Mouse (Mus musculus) lung, adult 18-20 months (tissue): ENCODE measurements around the gene Gm20388.

ENCODE experiments used
- DNase-seq, 2 experiments: peaks; one replicate each; pipeline ENCODE4 v3.0.0; 2022; ENCODE audit warnings: mixed read lengths in 2 of 2

Gm20388 gene

GRCm38 (mm10) chr8:122461473-122462148 lies 2551.0 kb downstream of the Gm20388 start:
- no peak for DNase-seq

GRCm38 (mm10) chr8:122462510-122462909 lies 2551.9 kb downstream of the Gm20388 start:
- DNase-seq: no peak

- DNase-seq: peak; percentile 67 to 78
These were observed 2553.3 kb downstream of the Gm20388 start for GRCm38 (mm10) chr8:122463651-122464640.

GRCm38 (mm10) chr8:122464985-122465384 lies 2554.3 kb downstream of the Gm20388 start:
- no peak for DNase-seq

- DNase-seq: no peak
These were observed 2557.2 kb downstream of the Gm20388 start for GRCm38 (mm10) chr8:122467816-122468215.

GRCm38 (mm10) chr8:122469407-122469806 lies 2558.8 kb downstream of the Gm20388 start:
- DNase-seq: no peak

GRCm38 (mm10) chr8:122469965-122470364 lies 2559.3 kb downstream of the Gm20388 start:
- DNase-seq: no peak

GRCm38 (mm10) chr8:122470691-122471090 lies 2560.1 kb downstream of the Gm20388 start:
- no peak for DNase-seq

- peak in 1 of 2 experiments; percentile 59 for DNase-seq
These were observed 2563.3 kb downstream of the Gm20388 start for GRCm38 (mm10) chr8:122473911-122474421.

- DNase-seq: peak in 1 of 2 experiments; percentile 54
These were observed 2564.4 kb downstream of the Gm20388 start for GRCm38 (mm10) chr8:122474951-122475560.

- peak; percentile 85 to 87 for DNase-seq
These were observed 2565.1 kb downstream of the Gm20388 start, which contains the start of the genes Rnf166 and Ctu2 for GRCm38 (mm10) chr8:122475580-122476320. Gene Rnf166, minus strand, starts transcription at chr8:122476064. Gene Ctu2, plus strand, starts transcription at chr8:122476143.

GRCm38 (mm10) chr8:122482448-122482847 lies 2571.8 kb downstream of the Gm20388 start:
- no peak for DNase-seq

- DNase-seq: no peak
These were observed 2573.2 kb downstream of the Gm20388 start for GRCm38 (mm10) chr8:122483877-122484276.

GRCm38 (mm10) chr8:122484831-122485230 lies 2574.2 kb downstream of the Gm20388 start:
- DNase-seq: peak; percentile 40 to 41

- DNase-seq: no peak
These were observed 2577.7 kb downstream of the Gm20388 start for GRCm38 (mm10) chr8:122488387-122488786.

- DNase-seq: peak in 1 of 2 experiments; percentile 31
These were observed 2586.5 kb downstream of the Gm20388 start for GRCm38 (mm10) chr8:122497016-122497734.

GRCm38 (mm10) chr8:122497912-122498311 lies 2587.3 kb downstream of the Gm20388 start:
- no peak for DNase-seq

GRCm38 (mm10) chr8:122500856-122501255 lies 2590.2 kb downstream of the Gm20388 start:
- peak; percentile 77 to 79 for DNase-seq

- DNase-seq: no peak
These were observed 2600.9 kb downstream of the Gm20388 start for GRCm38 (mm10) chr8:122511552-122511951.

GRCm38 (mm10) chr8:122512392-122512791 lies 2601.8 kb downstream of the Gm20388 start:
- no peak for DNase-seq

GRCm38 (mm10) chr8:122515699-122516098 lies 2605.1 kb downstream of the Gm20388 start:
- DNase-seq: no peak
